Mouse (Mus musculus) 3T3-L1 (cell line): ENCODE data around the gene Taf6l.
A peak's percentile ranks its signal among the peaks of the same experiment; 100 is the strongest.

ENCODE experiments used
- DNase-seq: peaks from one replicate; pipeline ENCODE4 v3.0.0-alpha.2; 2015; ENCODE audit warnings: low read depth, low spot score

Gene Taf6l

GRCm38 (mm10) chr19:8790171-8790570 lies 4.0 kb upstream of the Taf6l start:
- DNase-seq: no peak

- no peak for DNase-seq
These were observed 3.0 kb upstream of the Taf6l start for GRCm38 (mm10) chr19:8789171-8789570.

- no peak for DNase-seq
These were observed 2.3 kb upstream of the Taf6l start for GRCm38 (mm10) chr19:8788521-8788920.

- peak; percentile 42 for DNase-seq
These were observed 11.2 kb downstream of the Taf6l start for GRCm38 (mm10) chr19:8774951-8775421.

- peak; percentile 97 for DNase-seq
These were observed 12.0 kb downstream of the Taf6l start, which contains the start of gene Tmem179b for GRCm38 (mm10) chr19:8774086-8774835. Gene Tmem179b (minus strand): TSS chr19:8774467.

- peak; percentile 22 for DNase-seq
These were observed 12.8 kb downstream of the Taf6l start for GRCm38 (mm10) chr19:8773409-8773808.

- no peak for DNase-seq
These were observed 13.2 kb downstream of the Taf6l start for GRCm38 (mm10) chr19:8772996-8773395.

GRCm38 (mm10) chr19:8770567-8771270 lies 15.5 kb downstream of the Taf6l start, which contains the start of gene Tmem223:
Gene Tmem223 (plus strand): TSS chr19:8770996.
- no peak for DNase-seq

GRCm38 (mm10) chr19:8765562-8765961 lies 20.7 kb downstream of the Taf6l start:
- no peak for DNase-seq

- DNase-seq: no peak
These were observed 22.9 kb downstream of the Taf6l start for GRCm38 (mm10) chr19:8763276-8763675.

- DNase-seq: no peak
These were observed 25.5 kb downstream of the Taf6l start for GRCm38 (mm10) chr19:8760757-8761156.

- DNase-seq: no peak
These were observed 27.3 kb downstream of the Taf6l start for GRCm38 (mm10) chr19:8758899-8759298.

GRCm38 (mm10) chr19:8757471-8757998 lies 28.7 kb downstream of the Taf6l start:
- peak; percentile 40 for DNase-seq

- peak; percentile 91 for DNase-seq
These were observed 29.4 kb downstream of the Taf6l start, which contains the start of gene Nxf1 for GRCm38 (mm10) chr19:8756635-8757387. Gene Nxf1 (plus strand): TSS chr19:8757073.

- DNase-seq: peak; percentile 17
These were observed 30.6 kb downstream of the Taf6l start for GRCm38 (mm10) chr19:8755652-8756051.

GRCm38 (mm10) chr19:8747368-8747767 lies 38.8 kb downstream of the Taf6l start:
- peak; percentile 72 for DNase-seq

- DNase-seq: no peak
These were observed 40.8 kb downstream of the Taf6l start for GRCm38 (mm10) chr19:8745382-8745781.

GRCm38 (mm10) chr19:8742176-8742575 lies 44.0 kb downstream of the Taf6l start:
- DNase-seq: no peak

- peak; percentile 100 for DNase-seq
These were observed 44.9 kb downstream of the Taf6l start, which contains the start of gene Stx5a for GRCm38 (mm10) chr19:8741243-8741869. Gene Stx5a (plus strand): TSS chr19:8741413.

- no peak for DNase-seq
These were observed 45.6 kb downstream of the Taf6l start, which contains the start of gene 1700092M07Rik for GRCm38 (mm10) chr19:8740603-8741002. Gene 1700092M07Rik (plus strand): TSS chr19:8740718.

GRCm38 (mm10) chr19:8739646-8740045 lies 46.6 kb downstream of the Taf6l start:
- DNase-seq: no peak
